Mouse (Mus musculus): ENCODE measurements around the gene Zc3h10.
A peak's percentile ranks its signal among the peaks of the same experiment; 100 is the strongest.

GRCm38 (mm10) chr10:128547361-128548032, at the start of gene Zc3h10:
- peak; percentile 71 for TF ChIP-seq CTCF (IDR thresholded peaks at IDR 0.05)
- peak; percentile 67; the same call in 1 of the 2 replicates for TF ChIP-seq EP300 (IDR thresholded peaks at IDR 0.05)

Data from lung, postnatal 0 days (tissue).